Mouse (Mus musculus) stomach, embryonic 14.5 days (tissue): ENCODE data around the gene Gm853. TPM values are rescaled to one million over a fixed set of nuclear protein-coding genes. Genes with fewer than 3 reads are reported as not detected.

Experiments used
- ATAC-seq: fragments of 200-750 bp; cut with Nextera tagmentation; 2 replicates; pipeline ENCODE4 v1.8.0; 2017; ENCODE audit warnings: low read depth, moderate TSS enrichment; ENCODE audit not compliant: insufficient number of reproducible peaks, insufficient read depth, low FRiP score
- H3K27ac ChIP-seq: fragments of 300-500 bp; sonication (generic); 2 replicates; pipeline ENCODE4 v1.5.1; 2014; ENCODE audit warnings: mild to moderate bottlenecking, low read length, moderate library complexity, mixed read lengths
- H3K27me3 ChIP-seq: fragments of 300-500 bp; sonication (generic); 2 replicates; pipeline ENCODE4 v1.6.1; 2014; ENCODE audit warnings: low read length, control low read depth, mixed read lengths; ENCODE audit not compliant: control insufficient read depth, insufficient read depth
- H3K36me3 ChIP-seq: fragments of 300-500 bp; sonication (generic); 2 replicates; pipeline ENCODE4 v1.6.1; 2014; ENCODE audit warnings: mild to moderate bottlenecking, control low read depth, low read length, moderate library complexity, mixed read lengths; ENCODE audit not compliant: control insufficient read depth, insufficient read depth
- H3K4me1 ChIP-seq: fragments of 300-500 bp; sonication (generic); 2 replicates; pipeline ENCODE4 v1.6.1; 2014; ENCODE audit warnings: low read length, control low read depth, mixed read lengths; ENCODE audit not compliant: control insufficient read depth, insufficient read depth
- H3K4me2 ChIP-seq: fragments of 300-500 bp; sonication (generic); replicated peaks from 2 replicates; pipeline ENCODE4 v1.6.1; 2014; ENCODE audit warnings: low read depth, low read length, control low read depth
- H3K4me3 ChIP-seq: fragments of 300-500 bp; sonication (generic); 2 replicates; pipeline ENCODE4 v1.5.1; 2014; ENCODE audit warnings: low read depth, low read length, control low read depth
- H3K9ac ChIP-seq: fragments of 300-500 bp; sonication (generic); replicated peaks from 2 replicates; pipeline ENCODE4 v1.6.1; 2014; ENCODE audit warnings: low read depth, mild to moderate bottlenecking, control low read depth, low read length, moderate library complexity, mixed read lengths
- H3K9me3 ChIP-seq: fragments of 300-500 bp; sonication (generic); 2 replicates; pipeline ENCODE4 v1.6.1; 2016; ENCODE audit warnings: low read depth, low read length, control low read depth; ENCODE audit not compliant: control insufficient read depth
- WGBS: fragments of 180-500 bp; shearing (Covaris S2); extraction: QIAGEN DNeasy Blood & Tissue Kit; methylation state at CpG from one replicate; pipeline ENCODE4 v1.1.7; 2014; 5-methylcytosine and 5-hydroxymethylcytosine counted together
- polyA plus RNA-seq: library from polyadenylated mRNA; unstranded; fragments of >200 nt; fragmentation: Nextera tagmentation; extraction: Ambion mirVana; gene quantifications from 2 replicates; pipeline ENCODE4 v1.2.1, GENCODE M21; 2014

Gene Gm853
- polyA plus RNA-seq, 1 experiment from 2014 or later, result not detected

DNA sequence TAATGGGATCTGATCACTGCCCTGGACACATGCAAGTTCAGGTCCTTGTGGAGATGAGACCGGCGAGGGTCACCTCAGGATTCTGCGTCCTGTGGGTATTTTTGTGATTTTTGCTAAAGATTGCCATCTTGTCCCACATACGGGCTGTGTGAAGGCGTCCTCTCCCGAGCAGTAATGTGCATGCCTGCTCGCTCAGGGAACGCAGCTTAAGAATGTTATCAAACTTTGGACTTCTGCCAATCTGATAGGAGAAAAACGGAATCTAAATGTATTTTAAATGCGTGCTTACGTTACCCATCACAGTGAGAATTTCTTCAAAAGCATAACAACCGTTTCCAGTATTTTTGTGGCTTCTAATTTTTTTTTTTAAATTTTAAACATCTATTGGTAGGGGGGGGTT lies 35.3 kb downstream of the Gm853 start:
- ATAC-seq, result no peak
- no peak overlapping the region for H3K9ac ChIP-seq

DNA sequence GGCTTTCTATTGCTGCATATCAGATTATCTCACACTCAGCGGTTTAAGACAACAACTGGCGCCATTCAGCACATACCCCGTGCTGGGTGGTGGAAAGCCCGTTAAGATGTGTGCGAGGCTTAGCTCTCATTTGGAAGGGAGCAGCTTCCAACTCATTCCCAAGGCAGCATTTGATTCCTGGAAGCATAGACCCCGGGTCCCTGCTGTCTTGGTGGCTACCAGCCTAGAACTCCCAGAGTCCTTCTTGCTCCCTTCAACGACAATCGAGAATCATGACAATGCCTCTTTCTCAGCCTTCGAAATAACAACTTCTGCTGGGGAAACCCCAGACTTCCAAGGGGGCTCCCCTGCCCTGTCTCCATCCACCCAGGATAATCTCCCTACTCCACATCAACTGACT lies 35.8 kb downstream of the Gm853 start:
- Histone ChIP-seq H3K9ac (no peak overlapping the region), H3K9me3 (no peaks in the 10 kb centered on the region), H3K27me3 (no peaks in the 10 kb centered on the region), H3K27ac (no peak overlapping the region), H3K36me3 (no peaks in the 10 kb centered on the region), H3K4me3 (no peak overlapping the region), H3K4me1 (0 out of 2 replicates have a peak, but pooled peaks cover 2% of the 10 kb centered on the region), H3K4me2 (no peak overlapping the region)
- 76% methylated on average over 9 of the region's 9 CpGs for WGBS
- no peak for ATAC-seq

More for the DNA sequence above, 35.3 kb downstream of the Gm853 start:
- Histone ChIP-seq H3K9me3 (no peaks in the 10 kb centered on the region), H3K4me1 (0 out of 2 replicates have a peak, but pooled peaks cover 2% of the 10 kb centered on the region), H3K4me3 (no peak overlapping the region), H3K27me3 (no peaks in the 10 kb centered on the region), H3K4me2 (no peak overlapping the region), H3K27ac (no peak overlapping the region), H3K36me3 (no peaks in the 10 kb centered on the region)
- WGBS, result 53% methylated on average over 12 of the region's 12 CpGs

DNA sequence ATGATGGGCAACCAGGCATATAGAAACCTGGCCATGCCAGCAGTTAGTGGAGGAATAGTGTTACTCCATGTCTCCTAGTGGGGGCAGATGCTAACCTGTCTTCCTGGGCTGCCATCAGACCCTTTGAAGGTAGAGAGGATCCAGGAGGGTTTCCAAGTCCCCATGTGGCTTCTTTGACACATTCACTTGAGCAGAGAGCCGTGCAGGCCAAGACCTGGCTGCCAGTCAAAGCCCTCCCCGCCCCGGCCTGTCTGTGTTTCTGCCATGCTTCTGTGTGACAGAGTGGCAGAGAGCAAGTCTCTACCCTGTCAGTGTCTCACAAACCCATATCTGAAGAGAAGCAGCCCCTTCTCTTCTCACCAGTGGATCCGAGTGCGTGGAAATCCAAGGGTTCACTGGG lies 38.3 kb downstream of the Gm853 start:
- no peak for ATAC-seq

DNA sequence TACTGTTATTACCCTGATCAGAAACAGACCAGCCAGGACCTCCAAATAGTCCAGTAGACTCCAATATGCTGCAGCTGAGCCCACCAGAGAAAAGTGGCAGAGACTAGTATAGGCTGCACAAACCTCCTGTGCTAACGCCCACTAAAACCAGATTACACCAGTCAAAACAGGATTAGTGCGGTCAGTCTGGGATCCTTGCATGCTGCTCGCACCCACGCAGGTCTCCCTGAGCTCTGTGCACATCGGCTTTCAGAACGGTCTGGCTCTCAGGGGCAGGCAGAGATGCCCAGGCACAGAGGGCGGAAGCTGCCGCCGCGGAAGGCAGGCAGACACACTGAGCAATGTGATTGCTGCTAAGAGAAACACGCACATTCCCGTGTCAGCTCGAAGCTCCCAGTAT lies 39.2 kb downstream of the Gm853 start:
- Histone ChIP-seq H3K9me3 (no peaks in the 10 kb centered on the region), H3K27ac (no peak overlapping the region), H3K27me3 (no peaks in the 10 kb centered on the region), H3K4me3 (no peak overlapping the region), H3K4me2 (no peak overlapping the region), H3K4me1 (0 out of 2 replicates have a peak, but pooled peaks cover 2% of the 10 kb centered on the region), H3K9ac (no peak overlapping the region), H3K36me3 (no peaks in the 10 kb centered on the region)
- WGBS, result 64% methylated on average over 13 of the region's 13 CpGs
- ATAC-seq, result no peak

More for the DNA sequence above, 38.3 kb downstream of the Gm853 start:
- WGBS, result 86% methylated on average over 5 of the region's 5 CpGs
- Histone ChIP-seq H3K4me3 (no peak overlapping the region), H3K27ac (no peak overlapping the region), H3K4me2 (no peak overlapping the region), H3K9me3 (no peaks in the 10 kb centered on the region), H3K4me1 (0 out of 2 replicates have a peak, but pooled peaks cover 2% of the 10 kb centered on the region), H3K27me3 (no peaks in the 10 kb centered on the region), H3K9ac (no peak overlapping the region), H3K36me3 (no peaks in the 10 kb centered on the region)

DNA sequence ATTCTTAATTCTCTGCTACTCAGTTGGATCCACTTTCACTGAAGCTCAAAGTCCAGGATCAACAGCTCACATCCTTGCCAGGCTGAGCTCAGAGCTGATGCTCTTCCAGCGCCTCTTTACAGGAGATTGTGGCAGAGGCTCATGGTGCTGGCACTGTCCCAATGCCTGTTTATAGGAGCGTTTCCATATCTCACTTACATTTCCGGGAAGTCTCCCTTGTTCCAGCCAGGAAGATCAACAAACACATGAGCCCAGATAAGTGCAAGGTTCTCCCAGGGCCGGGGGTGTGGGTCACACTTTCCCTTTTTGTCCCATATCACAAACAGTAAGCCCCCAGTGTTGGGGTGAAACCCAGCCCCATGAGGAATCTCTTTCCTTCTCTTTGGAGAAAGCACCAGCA lies 40.3 kb downstream of the Gm853 start:
- Histone ChIP-seq H3K27me3 (no peaks in the 10 kb centered on the region), H3K4me1 (0 out of 2 replicates have a peak, but pooled peaks cover 4% of the 10 kb centered on the region), H3K4me3 (no peak overlapping the region), H3K27ac (no peak overlapping the region), H3K9me3 (no peaks in the 10 kb centered on the region), H3K4me2 (no peak overlapping the region), H3K9ac (no peak overlapping the region), H3K36me3 (no peaks in the 10 kb centered on the region)
- 44% methylated on average over 4 of the region's 4 CpGs for WGBS
- ATAC-seq, result no peak

DNA sequence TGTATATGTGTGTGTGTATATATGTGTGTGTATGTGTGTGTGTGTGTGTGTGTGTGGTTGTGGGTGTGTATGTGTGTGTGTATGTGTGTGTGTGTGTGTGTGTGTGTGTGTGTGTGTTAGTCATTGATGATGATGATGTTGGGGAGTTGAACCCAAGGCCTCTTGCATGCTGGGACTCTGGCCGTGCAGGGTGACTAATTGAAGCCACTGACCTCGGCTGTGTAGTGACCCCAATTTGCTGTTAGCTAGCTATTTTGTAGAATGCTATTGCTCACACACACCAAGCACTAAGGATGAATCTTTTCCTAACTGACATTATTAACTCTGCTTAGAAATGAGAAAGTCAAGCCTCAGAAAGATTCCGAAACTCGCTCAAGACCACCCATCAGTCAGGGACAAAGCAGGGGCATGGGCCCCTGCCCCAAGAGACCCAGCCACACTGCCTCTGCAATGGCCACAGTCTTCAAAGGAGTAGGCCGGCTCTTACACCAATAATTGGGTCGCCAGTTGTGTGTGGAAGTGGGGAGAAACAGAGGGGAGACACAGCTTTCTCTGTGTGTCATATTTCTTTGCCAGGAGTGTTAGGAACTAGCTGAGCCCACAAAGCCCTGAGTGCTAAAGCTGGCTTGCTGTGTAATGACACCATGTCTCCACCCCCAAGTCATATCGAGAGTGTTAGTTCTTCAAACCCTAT lies 41.1 kb downstream of the Gm853 start:
- no peak overlapping the region for H3K9ac ChIP-seq
- H3K4me3 ChIP-seq, result no peak overlapping the region
- 0 out of 2 replicates have a peak, but pooled peaks cover 5% of the 10 kb centered on the region for H3K4me1 ChIP-seq
- H3K27ac ChIP-seq, result no peak overlapping the region
- H3K9me3 ChIP-seq, result no peaks in the 10 kb centered on the region
- WGBS, result 73% methylated on average over 7 of the region's 7 CpGs
- H3K4me2 ChIP-seq, result no peak overlapping the region
- no peaks in the 10 kb centered on the region for H3K27me3 ChIP-seq
- ATAC-seq, result no peak
- H3K36me3 ChIP-seq, result no peaks in the 10 kb centered on the region

DNA sequence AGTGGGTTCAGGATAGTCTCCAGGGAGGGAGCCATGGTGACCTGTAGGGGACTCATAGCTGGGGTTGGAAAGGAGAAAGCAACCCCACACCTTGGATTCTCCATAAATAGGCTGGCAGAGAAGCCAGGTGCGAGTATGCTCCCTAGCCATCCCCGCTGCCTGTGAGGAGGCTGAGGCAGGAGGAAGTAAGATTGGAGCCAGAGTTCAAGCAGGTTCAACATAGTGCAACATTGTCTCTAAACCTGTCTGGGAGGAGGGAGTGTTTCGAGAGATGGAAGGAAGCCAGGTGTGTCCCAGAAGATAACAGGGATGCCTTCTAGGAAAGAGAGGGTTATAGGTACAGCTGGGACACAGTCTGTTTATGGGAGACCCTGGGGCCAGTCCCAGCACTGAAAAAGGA lies 42.3 kb downstream of the Gm853 start:
- H3K9me3 ChIP-seq, result no peaks in the 10 kb centered on the region
- no peak overlapping the region for H3K4me3 ChIP-seq
- no peaks in the 10 kb centered on the region for H3K27me3 ChIP-seq
- WGBS, result 76% methylated on average over 3 of the region's 3 CpGs
- no peak for ATAC-seq
- H3K4me1 ChIP-seq, result peaks cover 12% of the 10 kb centered on the region
- no peaks in the 10 kb centered on the region for H3K36me3 ChIP-seq
- no peak overlapping the region for H3K4me2 ChIP-seq
- no peak overlapping the region for H3K27ac ChIP-seq
- H3K9ac ChIP-seq, result no peak overlapping the region

DNA sequence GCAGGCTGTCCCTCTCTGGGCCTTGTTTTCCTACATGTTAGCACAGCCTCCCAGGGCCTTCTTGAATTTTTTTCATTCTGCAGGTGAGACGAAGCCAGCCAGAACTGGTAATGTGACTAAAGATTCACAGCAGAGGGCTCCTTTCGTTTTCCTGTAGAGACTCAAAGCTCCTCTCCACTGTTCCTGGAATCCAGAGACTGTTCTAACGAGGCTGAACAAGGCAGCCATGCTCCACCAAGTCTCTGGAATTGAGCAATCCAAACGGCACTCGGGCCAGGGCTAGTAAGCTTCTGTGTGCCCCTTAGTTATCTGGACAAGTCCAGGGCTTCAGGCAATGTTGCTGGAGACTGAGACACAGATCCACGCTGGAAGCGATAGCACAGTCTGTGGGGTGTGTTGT lies 44.7 kb downstream of the Gm853 start:
- H3K9me3 ChIP-seq, result no peaks in the 10 kb centered on the region
- H3K4me3 ChIP-seq, result no peak overlapping the region
- no peak overlapping the region for H3K9ac ChIP-seq
- H3K36me3 ChIP-seq, result no peaks in the 10 kb centered on the region
- 59% methylated on average over 7 of the region's 7 CpGs for WGBS
- no peak overlapping the region for H3K27ac ChIP-seq
- peaks cover 21% of the 10 kb centered on the region for H3K4me1 ChIP-seq
- H3K27me3 ChIP-seq, result 0 out of 2 replicates have a peak, but pooled peaks cover 2% of the 10 kb centered on the region
- H3K4me2 ChIP-seq, result no peak overlapping the region
- no peak for ATAC-seq

DNA sequence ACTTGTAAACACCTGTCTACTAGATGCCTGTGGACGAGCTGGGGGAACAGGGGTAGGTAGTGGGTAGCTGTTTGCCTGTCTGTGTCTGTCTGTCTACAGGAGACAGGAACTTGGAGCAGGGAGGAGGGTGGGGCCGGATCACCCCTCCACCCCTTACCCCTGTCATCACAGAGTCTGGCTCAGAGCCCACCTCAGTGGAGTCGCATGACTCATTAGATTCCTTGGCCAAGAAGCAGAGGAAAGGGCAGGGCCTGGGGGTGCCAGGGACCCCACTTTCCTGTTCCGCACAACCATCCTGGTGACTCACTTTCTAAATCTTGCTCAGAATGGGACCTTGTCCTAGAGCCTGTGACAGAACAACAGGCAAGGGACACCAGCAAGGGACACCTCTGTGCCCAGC lies 45.1 kb downstream of the Gm853 start:
- Histone ChIP-seq H3K9me3 (no peaks in the 10 kb centered on the region), H3K4me3 (no peak overlapping the region), H3K27ac (no peak overlapping the region), H3K4me1 (peaks cover 26% of the 10 kb centered on the region), H3K27me3 (0 out of 2 replicates have a peak, but pooled peaks cover 2% of the 10 kb centered on the region), H3K9ac (no peak overlapping the region), H3K36me3 (no peaks in the 10 kb centered on the region), H3K4me2 (no peak overlapping the region)
- WGBS, result 50% methylated on average over 4 of the region's 4 CpGs
- no peak for ATAC-seq
